Mouse (Mus musculus): ENCODE data around the gene Trpm6.

The Trpm6 gene

DNA sequence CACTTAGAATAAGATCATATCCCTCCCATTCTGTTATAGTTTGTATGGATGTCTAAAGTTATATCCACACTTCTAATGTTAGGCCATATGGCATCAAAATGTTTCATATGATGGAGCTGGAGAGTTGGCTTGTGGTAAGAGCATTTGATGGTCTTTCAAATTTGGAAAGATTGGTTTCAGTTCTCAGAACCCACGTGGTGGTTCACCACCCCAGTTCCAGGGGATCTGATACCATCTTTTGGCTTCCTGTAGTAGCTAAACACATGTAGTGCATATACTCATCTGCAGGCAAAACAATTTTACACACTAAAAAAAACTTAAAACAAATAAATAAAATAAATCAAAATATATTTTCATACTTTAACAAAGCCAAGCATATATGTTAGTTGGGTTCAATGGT is 21.3 kb downstream of the Trpm6 start:
- no peak for DNase-seq (ENCODE audit: low spot score in 2 of 2)

GRCm38 (mm10) chr19:18771561-18771960 is 21.8 kb downstream of the Trpm6 start:
- DNase-seq (ENCODE audit: low spot score in 2 of 2), result no peak

DNA sequence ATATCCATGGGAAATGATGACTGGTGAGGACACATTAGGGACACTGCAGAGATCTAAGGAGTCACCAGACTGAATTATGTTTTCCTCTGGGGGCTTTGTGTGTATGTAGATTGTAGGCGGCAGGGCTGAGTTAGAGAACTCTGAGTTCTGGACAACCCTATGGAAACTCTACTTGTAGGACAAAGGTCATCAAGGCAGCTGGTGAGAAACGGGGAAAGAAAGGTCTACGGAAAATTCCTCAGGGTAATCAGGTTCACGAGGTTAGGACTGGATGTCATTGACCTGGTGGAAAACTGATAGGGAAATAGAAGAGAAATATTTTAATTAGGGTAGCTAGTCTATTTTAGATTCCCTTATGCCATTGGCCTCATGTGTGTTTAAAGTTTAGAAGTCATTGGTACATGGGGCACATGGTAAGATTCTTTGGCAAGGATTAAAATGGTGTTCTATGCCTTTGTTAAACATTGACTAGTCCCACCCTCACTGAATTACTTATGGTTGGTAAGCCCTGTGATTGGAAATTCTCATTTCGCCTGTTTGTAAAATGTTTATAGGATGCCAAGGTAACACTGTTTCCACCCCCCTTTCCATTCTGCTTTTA is 23.2 kb downstream of the Trpm6 start:
- DNase-seq (ENCODE audit: low spot score in 2 of 2), result no peak

- DNase-seq (ENCODE audit: low spot score in 2 of 2), result no peak
Observed at GRCm38 (mm10) chr19:18774085-18774484, 24.3 kb downstream of the Trpm6 start.

DNA sequence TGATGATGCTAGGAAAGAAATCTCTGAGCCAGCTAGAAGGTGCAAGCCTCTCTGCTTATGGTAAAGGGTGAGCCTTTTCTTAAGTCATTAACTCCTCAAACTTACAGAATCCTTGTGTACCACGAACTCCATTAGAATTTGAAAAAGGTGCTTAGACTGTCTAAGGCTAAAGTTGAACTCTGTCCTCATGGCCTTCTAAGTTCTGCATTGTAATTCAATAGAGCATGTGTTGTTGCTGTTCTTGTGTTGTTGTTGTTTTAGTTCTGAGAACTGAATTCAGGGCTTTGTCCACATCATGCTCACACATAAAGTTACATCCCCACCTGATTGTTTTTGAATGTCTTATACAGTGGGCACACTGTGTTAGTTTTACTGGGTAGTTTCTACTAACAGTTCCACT is 49.9 kb downstream of the Trpm6 start:
- no peak for DNase-seq (ENCODE audit: low spot score in 2 of 2)

- no peak for DNase-seq (ENCODE audit: low spot score in 2 of 2)
Observed at GRCm38 (mm10) chr19:18811264-18811663, 61.5 kb downstream of the Trpm6 start.

DNA sequence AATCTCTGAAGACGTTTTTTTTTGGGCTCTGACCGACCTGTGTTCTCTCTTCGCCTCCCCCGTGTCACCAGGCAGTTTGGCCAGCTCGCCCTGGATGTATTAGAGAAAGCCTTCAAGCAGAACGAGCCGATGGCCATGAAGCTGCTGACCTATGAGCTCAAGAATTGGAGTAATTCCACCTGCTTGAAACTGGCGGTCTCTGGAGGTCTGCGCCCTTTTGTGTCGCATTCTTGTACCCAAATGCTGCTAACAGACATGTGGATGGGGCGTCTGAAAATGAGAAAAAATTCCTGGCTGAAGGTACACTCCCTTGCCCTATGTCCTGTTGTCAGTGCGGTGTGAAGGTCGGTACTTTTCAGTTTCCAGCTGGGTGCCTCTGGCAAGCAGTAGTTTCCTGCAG is 65.4 kb downstream of the Trpm6 start:
- DNase-seq (ENCODE audit: low spot score in 2 of 2), result no peak

- no peak for DNase-seq (ENCODE audit: low spot score in 2 of 2)
Observed at GRCm38 (mm10) chr19:18817425-18817824, 67.6 kb downstream of the Trpm6 start.

- no peak for DNase-seq (ENCODE audit: low spot score in 2 of 2)
Observed at GRCm38 (mm10) chr19:18828601-18829000, 78.8 kb downstream of the Trpm6 start.

- DNase-seq (ENCODE audit: low spot score in 2 of 2), result no peak
Observed at GRCm38 (mm10) chr19:18831196-18831595, 81.4 kb downstream of the Trpm6 start.

DNA sequence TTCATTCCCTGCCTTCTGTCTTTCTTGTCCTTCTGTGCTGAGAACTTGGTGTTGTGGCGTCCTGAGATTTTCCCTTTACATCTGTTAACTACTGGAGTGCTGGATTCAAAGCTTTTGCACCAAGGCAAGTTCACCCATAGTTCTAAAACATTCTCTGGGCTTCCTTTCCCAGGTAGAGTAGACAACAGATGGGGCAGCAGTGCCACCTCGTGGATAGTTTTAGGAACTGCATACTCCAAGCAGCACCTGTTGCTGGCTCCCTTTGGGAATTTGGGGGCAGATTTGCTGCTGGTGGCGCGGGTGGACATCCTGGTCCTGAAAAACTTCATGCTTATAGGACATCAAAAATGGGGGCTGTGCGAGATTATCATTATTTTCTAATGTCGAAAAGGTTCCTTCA is 85.2 kb downstream of the Trpm6 start:
- peak; percentile 7 for DNase-seq (ENCODE audit: low spot score in 2 of 2)

DNA sequence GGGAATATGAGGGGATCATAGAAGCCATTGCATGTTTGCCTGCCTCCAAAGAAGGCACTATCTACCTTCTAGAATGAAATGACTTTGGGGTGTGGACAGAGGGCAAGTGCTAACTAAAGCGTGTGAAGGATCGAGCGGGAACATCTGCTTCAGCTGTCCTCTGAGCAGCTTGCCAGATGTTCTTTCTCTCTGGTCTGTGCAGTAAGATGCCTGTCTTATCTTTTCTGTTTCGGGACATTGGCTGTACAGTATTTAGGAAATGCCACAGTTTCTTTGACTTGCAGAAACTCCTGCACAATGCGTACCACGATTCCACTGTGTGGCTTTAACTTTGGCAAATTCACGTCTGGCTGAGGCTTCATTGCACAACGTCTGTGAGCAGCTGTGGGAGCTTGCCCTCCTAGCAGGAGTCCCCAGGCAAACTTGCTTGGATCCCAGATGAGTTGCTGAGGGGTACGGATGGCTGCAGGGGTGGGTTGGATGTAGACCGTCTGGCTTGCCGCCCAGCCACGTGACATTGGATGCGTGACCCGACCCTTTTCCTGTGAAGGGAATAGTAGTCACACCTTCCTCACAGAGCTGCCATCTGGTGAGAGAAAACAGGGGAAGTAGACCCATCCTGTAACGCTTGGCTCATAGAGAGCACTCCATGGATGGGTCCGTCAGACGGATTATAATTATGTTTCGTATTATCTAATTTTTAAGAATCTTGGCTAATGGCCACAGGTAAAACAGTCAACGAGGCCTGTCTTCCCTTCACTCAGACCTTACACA is 92.2 kb downstream of the Trpm6 start:
- DNase-seq (ENCODE audit: low spot score in 2 of 2), result peak in 1 of 2 experiments; percentile 1

DNA sequence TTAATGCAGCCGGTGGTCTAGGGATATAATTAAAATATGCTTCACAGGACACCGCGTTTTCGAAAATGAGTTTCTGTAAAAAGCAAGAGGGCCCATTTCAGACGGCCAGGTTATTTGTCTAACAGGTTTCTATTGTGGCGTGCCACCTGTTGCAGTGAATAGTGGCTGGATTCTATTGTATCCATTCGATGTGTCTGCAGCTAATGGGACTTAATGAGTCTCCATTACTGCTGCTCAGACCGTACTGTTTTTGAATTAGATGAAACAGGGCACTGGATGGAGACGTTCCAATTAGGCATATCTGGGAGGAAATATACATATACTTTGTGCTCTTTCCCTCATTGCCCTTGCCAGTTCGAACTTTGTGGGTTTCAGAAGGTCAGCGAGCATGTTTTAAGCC is 92.8 kb downstream of the Trpm6 start:
- DNase-seq (ENCODE audit: low spot score in 2 of 2), result no peak

- DNase-seq (ENCODE audit: low spot score in 2 of 2), result no peak
Observed at GRCm38 (mm10) chr19:18846336-18846735, 96.6 kb downstream of the Trpm6 start.

DNA sequence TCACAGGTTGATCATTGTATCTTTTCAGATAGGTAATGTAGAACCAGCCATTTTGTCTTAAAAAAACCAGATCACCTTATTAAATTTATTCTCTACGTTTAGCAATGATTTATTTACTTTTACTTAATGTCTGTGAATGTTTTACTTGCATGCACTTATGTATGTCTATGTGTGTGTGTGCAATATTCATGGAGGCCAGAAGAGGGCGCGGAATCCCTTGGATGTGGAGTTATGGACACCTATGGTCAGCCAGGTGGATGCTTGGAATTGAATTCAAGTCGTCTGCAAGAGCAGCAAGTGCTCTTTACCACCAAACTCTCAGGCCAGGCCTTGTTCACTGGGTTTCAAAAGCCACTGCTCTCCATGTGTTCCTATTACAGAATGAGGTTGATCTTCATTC is 118.5 kb downstream of the Trpm6 start:
- DNase-seq (ENCODE audit: low spot score in 2 of 2), result no peak

DNA sequence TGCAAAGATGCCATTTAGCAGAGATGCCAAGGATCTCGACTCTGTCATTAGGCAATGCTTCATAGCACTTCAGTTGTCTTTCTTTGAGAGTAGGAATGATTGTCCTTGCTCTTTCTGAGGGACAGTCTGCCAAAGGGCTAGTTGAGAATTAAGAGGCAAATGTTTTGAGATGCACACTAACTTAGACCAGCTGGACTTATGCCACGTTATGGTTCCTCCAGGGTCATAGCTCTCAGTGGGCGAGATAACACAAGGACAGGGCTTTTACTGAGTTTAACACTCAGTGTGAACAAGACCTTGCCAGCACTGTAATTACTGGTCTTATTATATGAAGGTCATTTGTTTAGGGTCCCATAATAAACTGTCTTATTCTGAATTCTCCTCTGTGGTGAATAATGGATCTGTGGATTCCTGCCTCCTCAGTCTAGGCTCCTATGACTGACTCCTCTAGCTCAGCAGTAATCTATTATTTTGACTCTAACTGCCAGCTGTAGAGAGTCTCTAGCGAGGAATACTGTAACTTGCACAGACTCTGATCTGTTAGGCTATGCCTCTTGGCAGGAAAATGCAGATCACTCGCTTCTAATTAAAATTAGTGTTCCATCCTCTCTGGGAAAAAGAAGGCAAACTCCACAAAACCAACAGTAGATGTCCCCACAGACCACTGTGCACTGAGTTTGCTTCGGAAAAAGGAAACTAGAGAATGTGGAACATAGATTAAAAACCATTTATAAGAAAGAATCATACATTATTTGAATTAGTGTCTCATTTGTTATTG is 123.2 kb downstream of the Trpm6 start:
- DNase-seq (ENCODE audit: low spot score in 2 of 2), result no peak

GRCm38 (mm10) chr19:18873709-18874644 is 124.2 kb downstream of the Trpm6 start:
- no peak for DNase-seq (ENCODE audit: low spot score in 2 of 2)

DNA sequence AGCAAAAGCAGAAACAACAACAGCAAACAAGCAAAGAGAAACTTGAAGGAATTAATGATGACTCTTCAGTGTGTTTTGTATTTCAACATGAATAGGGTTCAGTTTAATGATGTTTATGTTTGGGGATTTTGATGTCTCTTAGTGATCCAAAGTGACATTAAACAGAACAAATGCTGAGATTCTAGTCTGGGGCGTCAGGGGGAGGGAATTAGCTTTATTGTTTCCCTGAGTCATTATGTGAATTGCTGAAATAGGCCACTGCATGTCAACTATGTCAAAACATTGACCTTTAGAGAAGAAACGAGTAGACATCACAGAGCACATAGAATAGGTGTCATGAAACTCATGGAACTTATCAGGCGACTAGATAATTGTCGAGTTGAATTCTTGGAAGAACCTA is 129.5 kb downstream of the Trpm6 start:
- no peak for DNase-seq (ENCODE audit: low spot score in 2 of 2)

DNA sequence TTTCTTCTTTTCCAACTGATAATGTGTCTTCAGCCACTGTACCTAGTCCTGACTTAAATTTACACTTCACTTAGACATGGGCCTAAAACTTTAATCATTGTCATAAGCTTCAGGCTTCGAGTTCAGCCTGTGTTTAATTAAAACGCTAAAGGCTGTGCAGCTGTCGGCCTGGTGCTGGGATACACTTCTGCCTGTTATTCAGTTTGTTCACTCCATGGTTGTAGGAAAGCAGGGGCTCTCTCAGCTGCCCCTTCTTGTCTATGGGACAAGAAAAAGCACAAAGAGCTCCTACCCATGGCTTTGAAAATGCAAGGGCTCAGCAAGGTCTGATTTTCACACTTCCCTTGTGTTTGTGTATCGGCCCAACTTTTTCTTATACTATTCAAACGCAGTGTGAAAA is 131.4 kb downstream of the Trpm6 start:
- DNase-seq (ENCODE audit: low spot score in 2 of 2), result no peak

GRCm38 (mm10) chr19:18887646-18888407 is 138.0 kb downstream of the Trpm6 start:
- no peak for DNase-seq (ENCODE audit: low spot score in 2 of 2)
